Mouse (Mus musculus) spleen, embryonic (tissue): ENCODE measurements at regions not wholly inside any gene's neighbourhood (a gene's known extent, or its start where the extent isn't known, plus 50 kb on each side); places are given as distances from the start of the nearest gene placed in this dataset.

Experiments used
- CTCF ChIA-PET: fragments of 350-600 bp; sonication (Branson Sonifier 250); formaldehyde crosslinking; loops from one replicate; lab custom pipeline; 2022; lab: Charles Lee

- CTCF ChIA-PET, result no interaction called here
Measured at GRCm38 (mm10) chr17:79798361-79798760, 83.5 kb upstream of the Cyp1b1 start.

GRCm38 (mm10) chr17:79790166-79790565 lies 75.3 kb upstream of the Cyp1b1 start:
- CTCF ChIA-PET, result no interaction called here

- CTCF ChIA-PET, result no interaction called here
Measured at GRCm38 (mm10) chr17:79787201-79787600, 72.3 kb upstream of the Cyp1b1 start.

GRCm38 (mm10) chr17:79786691-79787090 lies 71.8 kb upstream of the Cyp1b1 start:
- CTCF ChIA-PET, result no interaction called here

GRCm38 (mm10) chr17:79786270-79786669 lies 71.4 kb upstream of the Cyp1b1 start:
- CTCF ChIA-PET, result no interaction called here

- CTCF ChIA-PET, result no interaction called here
Measured at GRCm38 (mm10) chr17:79784256-79784870, 69.5 kb upstream of the Cyp1b1 start.

GRCm38 (mm10) chr17:79781733-79782663 lies 67.1 kb upstream of the Cyp1b1 start:
- CTCF ChIA-PET, result no interaction called here

GRCm38 (mm10) chr17:79781262-79781661 lies 66.4 kb upstream of the Cyp1b1 start:
- CTCF ChIA-PET, result no interaction called here

- CTCF ChIA-PET, result no interaction called here
Measured at GRCm38 (mm10) chr17:79777874-79778395, 63.1 kb upstream of the Cyp1b1 start.

GRCm38 (mm10) chr17:79776177-79776576 lies 61.3 kb upstream of the Cyp1b1 start:
- CTCF ChIA-PET, result no interaction called here

GRCm38 (mm10) chr17:79775216-79775615 lies 60.4 kb upstream of the Cyp1b1 start:
- CTCF ChIA-PET, result interaction anchor here (0.7 kb wide), 1 partner anchor 173 kb away, joined by 5 read pairs; no protein-coding TSS in a partner anchor

- CTCF ChIA-PET, result no interaction called here
Measured at GRCm38 (mm10) chr17:79774291-79774690, 59.4 kb upstream of the Cyp1b1 start.

GRCm38 (mm10) chr17:79772219-79772618 lies 57.4 kb upstream of the Cyp1b1 start:
- CTCF ChIA-PET, result no interaction called here

GRCm38 (mm10) chr17:79771727-79772126 lies 56.9 kb upstream of the Cyp1b1 start:
- CTCF ChIA-PET, result no interaction called here

- CTCF ChIA-PET, result no interaction called here
Measured at GRCm38 (mm10) chr17:79770911-79771310, 56.0 kb upstream of the Cyp1b1 start.

GRCm38 (mm10) chr17:79769824-79770223 lies 55.0 kb upstream of the Cyp1b1 start:
- CTCF ChIA-PET, result no interaction called here

- CTCF ChIA-PET, result no interaction called here
Measured at GRCm38 (mm10) chr17:79768080-79768479, 53.2 kb upstream of the Cyp1b1 start.

GRCm38 (mm10) chr17:79765061-79765794 lies 50.4 kb upstream of the Cyp1b1 start:
- CTCF ChIA-PET, result no interaction called here
